Mouse (Mus musculus) limb, embryonic 14.5 days (tissue): ENCODE measurements around the gene Cartpt. TPM values are rescaled to one million over a fixed set of nuclear protein-coding genes. Genes with fewer than 3 reads are reported as not detected.
"Not testable (repeated sequence)": the region's sequence is repeated elsewhere in the genome, so short reads cannot be mapped to it uniquely, and the experiment has no call there.

Source experiments
- ATAC-seq: fragments of 200-750 bp; cut with Nextera tagmentation; 2 replicates; pipeline ENCODE4 v1.8.0; 2017; ENCODE audit warnings: low read depth, moderate number of reproducible peaks, moderate TSS enrichment; ENCODE audit not compliant: low FRiP score
- DNase-seq: peaks from one replicate; pipeline ENCODE4 v3.0.0-alpha.2; 2015; ENCODE audit warnings: low spot score
- H3K27ac ChIP-seq: fragments of 300-500 bp; sonication (generic); replicated peaks from 2 replicates; pipeline ENCODE4 v1.5.1; 2014; ENCODE audit warnings: low read depth, mild to moderate bottlenecking, low read length, moderate library complexity, mixed read lengths
- H3K27me3 ChIP-seq: fragments of 300-500 bp; sonication (generic); 2 replicates; pipeline ENCODE4 v1.6.1; 2014; ENCODE audit warnings: low read length, mixed read lengths; ENCODE audit not compliant: control insufficient read depth, insufficient read depth
- H3K36me3 ChIP-seq: fragments of 300-500 bp; sonication (generic); 2 replicates; pipeline ENCODE4 v1.6.1; 2014; ENCODE audit warnings: mild to moderate bottlenecking, low read length, moderate library complexity, mixed read lengths; ENCODE audit not compliant: control insufficient read depth, insufficient read depth
- H3K4me1 ChIP-seq: fragments of 300-500 bp; sonication (generic); 2 replicates; pipeline ENCODE4 v1.6.1; 2014; ENCODE audit warnings: antibody characterized with exemption, low read length, mixed read lengths; ENCODE audit not compliant: control insufficient read depth, insufficient read depth
- H3K4me2 ChIP-seq: fragments of 300-500 bp; sonication (generic); replicated peaks from 2 replicates; pipeline ENCODE4 v1.6.1; 2014; ENCODE audit warnings: low read depth, mild to moderate bottlenecking, low read length, moderate library complexity; ENCODE audit not compliant: severe bottlenecking
- H3K4me3 ChIP-seq: fragments of 300-500 bp; sonication (generic); replicated peaks from 2 replicates; pipeline ENCODE4 v1.5.1; 2014; ENCODE audit warnings: low read length
- H3K9ac ChIP-seq: fragments of 300-500 bp; sonication (generic); 2 replicates; pipeline ENCODE4 v1.6.1; 2014; ENCODE audit warnings: mild to moderate bottlenecking, low read depth, low read length, moderate library complexity; ENCODE audit not compliant: severe bottlenecking
- H3K9me3 ChIP-seq: fragments of 300-500 bp; sonication (generic); 2 replicates; pipeline ENCODE4 v1.6.1; 2016; ENCODE audit warnings: low read length; ENCODE audit not compliant: control insufficient read depth
- POLR2A ChIP-seq: fragments of 200-500 bp; IDR thresholded peaks from 2 replicates; pipeline ENCODE4 v1.8.0; 2012; ENCODE audit warnings: inconsistent platforms, mild to moderate bottlenecking, moderate library complexity, borderline replicate concordance; ENCODE audit not compliant: insufficient read depth, insufficient read length; ENCODE audit errors: extremely low read depth
- WGBS: fragments of 180-500 bp; shearing (Covaris S2); extraction: QIAGEN DNeasy Blood & Tissue Kit; methylation state at CpG from one replicate; pipeline ENCODE4 v1.1.7; 2014; 5-methylcytosine and 5-hydroxymethylcytosine counted together
- polyA plus RNA-seq, 2 experiments: library from polyadenylated mRNA; depleted of rRNA in 1 of 2; stranded (reverse) in 1 of 2; unstranded in 1 of 2; fragments of >200 nt; fragmentation: Nextera tagmentation in 1 of 2; extraction: Ambion mirVana in 1 of 2; gene quantifications; 2 replicates each; pipeline versions ENCODE4 v1.2.1 to v1.2.3; 2012 to 2014

The Cartpt gene
- polyA plus RNA-seq, 2 experiments = 0.15 to 0.22 TPM

DNA sequence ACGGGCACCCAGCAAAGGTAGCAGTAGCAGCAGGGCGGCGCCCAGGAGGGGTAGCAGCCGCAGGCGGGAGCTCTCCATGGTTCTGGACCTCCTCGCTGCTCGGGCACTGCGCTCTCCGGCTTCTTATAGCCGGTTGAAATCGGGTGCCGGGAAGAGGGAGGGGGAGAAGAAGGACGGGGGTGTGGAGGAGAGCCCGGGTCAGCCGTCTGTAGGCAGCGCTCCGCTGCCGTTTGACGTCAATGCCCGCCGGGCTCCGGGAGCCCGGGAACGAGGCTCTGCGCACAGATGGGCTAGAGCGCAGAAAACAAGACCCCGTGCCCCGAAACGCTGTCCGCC is 366 bp downstream of the Cartpt start:
- Histone ChIP-seq H3K36me3 (no peaks in the 10 kb centered on the region), H3K9ac (no peak overlapping the region), H3K4me3 (peak overlapping the region; percentile 17; the same call in 1 of the 2 replicates), H3K27ac (no peak overlapping the region), H3K9me3 (no peaks in the 10 kb centered on the region), H3K4me2 (peak overlapping the region; percentile 17; the same call in 1 of the 2 replicates), H3K4me1 (0 out of 2 replicates have a peak, but pooled peaks cover 3% of the 10 kb centered on the region), H3K27me3 (peaks cover 23% of the 10 kb centered on the region)
- no peak for TF ChIP-seq POLR2A
- 2% methylated on average over 29 of the region's 30 CpGs for WGBS
- peak; percentile 55; the same call in 1 of the 2 replicates for ATAC-seq
- peak; percentile 86 for DNase-seq

DNA sequence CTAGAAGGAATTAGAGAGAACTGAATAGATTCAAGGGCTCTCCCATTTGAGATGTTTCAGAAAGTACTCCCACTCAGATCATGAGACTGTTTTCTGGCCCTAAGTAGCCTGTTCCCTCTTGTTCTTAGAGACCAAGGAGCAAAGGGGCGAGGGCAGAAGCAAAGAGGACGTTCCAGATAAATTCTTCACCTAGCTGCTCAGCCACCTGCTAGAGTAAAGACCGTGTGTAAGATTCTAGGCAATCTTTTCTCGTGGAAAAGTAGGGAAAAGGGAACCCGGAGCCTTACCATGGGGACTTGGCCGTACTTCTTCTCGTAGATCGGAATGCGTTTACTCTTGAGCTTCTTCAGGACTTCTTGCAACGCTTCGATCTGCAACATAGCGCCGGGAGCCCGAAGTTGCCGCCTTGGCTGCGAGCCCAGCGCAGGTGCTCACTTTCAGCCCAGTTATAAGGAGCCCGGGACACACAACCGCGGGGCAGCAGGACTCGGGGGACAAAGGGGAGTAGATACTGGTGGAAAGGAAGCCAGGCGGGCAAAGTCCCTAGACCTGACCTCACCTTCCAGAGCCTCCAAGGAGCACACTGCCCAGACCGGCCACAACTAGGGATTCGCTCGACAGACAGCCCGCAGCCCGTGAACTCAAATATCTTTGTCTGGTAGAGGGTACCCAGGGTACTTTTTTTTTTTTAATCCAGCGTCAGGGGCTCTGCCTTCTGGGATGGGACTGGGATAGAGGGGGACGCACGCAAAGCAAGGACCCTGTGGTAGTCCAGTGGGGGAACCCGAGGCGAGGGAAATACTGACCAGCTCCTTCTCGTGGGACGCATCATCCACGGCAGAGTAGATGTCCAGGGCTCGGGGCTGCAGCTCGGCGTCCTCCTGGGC is 978 bp downstream of the Cartpt start:
- WGBS = 9% methylated on average over 38 of the region's 38 CpGs
- no peaks in the 10 kb centered on the region for H3K9me3 ChIP-seq
- H3K4me3 ChIP-seq = peak overlapping the region; percentile 17; the same call in 1 of the 2 replicates
- ATAC-seq (no peak), DNase-seq (no peak)
- H3K4me2 ChIP-seq = 0 out of 2 replicates have a peak overlapping the region, but pooled peaks have one; percentile 17
- H3K27ac ChIP-seq = no peak overlapping the region
- H3K9ac ChIP-seq = no peak overlapping the region
- TF ChIP-seq POLR2A = no peak
- H3K4me1 ChIP-seq = 0 out of 2 replicates have a peak, but pooled peaks cover 3% of the 10 kb centered on the region
- no peaks in the 10 kb centered on the region for H3K36me3 ChIP-seq
- H3K27me3 ChIP-seq = peaks cover 23% of the 10 kb centered on the region

DNA sequence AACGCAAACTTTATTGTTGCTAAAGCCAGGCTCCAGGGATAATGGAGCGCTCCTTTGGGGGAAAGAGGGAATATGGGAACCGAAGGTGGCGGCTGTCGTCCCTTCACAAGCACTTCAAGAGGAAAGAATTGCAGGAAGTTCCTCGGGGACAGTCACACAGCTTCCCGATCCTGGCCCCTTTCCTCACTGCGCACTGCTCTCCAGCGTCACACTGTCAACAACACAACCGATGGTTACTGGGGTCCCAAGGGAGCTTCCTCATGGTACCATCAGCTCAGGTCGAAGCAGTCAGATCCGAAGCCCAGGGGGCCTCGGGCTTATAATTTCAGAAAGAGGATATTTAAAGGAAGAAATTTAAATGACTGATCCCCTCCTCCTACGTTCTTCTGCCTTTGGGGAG is 2.1 kb downstream of the Cartpt start:
- TF ChIP-seq POLR2A = no peak
- no peak overlapping the region for H3K4me2 ChIP-seq
- ATAC-seq (no peak), DNase-seq (no peak)
- 36% methylated on average over 14 of the region's 14 CpGs for WGBS
- no peak overlapping the region for H3K9ac ChIP-seq
- no peaks in the 10 kb centered on the region for H3K9me3 ChIP-seq
- no peaks in the 10 kb centered on the region for H3K36me3 ChIP-seq
- peaks cover 23% of the 10 kb centered on the region for H3K27me3 ChIP-seq
- H3K27ac ChIP-seq = no peak overlapping the region
- no peak overlapping the region for H3K4me3 ChIP-seq
- 0 out of 2 replicates have a peak, but pooled peaks cover 3% of the 10 kb centered on the region for H3K4me1 ChIP-seq

DNA sequence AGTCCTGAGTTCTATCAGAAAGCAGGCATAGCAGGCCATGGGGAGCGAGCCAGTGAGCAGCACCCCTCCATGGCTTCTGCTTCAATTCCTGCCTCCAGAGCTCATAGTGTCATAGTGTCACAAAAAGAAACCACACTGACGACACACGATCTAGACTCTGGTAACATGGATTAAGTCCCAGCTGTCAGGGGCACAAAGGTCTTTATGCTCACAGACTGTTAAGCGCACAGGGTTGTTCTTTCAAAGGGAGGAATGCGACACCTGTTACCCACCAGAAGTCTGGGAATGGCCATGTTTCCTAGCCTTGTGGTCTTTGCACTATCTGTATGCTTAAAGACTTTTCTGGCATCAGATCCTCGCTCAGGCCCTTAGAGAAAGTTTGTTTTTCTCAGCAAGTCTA is 15.3 kb downstream of the Cartpt start:
- ATAC-seq (peak; percentile 80), DNase-seq (peak; percentile 51)
- no peak overlapping the region for H3K4me3 ChIP-seq
- no peaks in the 10 kb centered on the region for H3K9me3 ChIP-seq
- H3K4me2 ChIP-seq = no peak overlapping the region
- no peaks in the 10 kb centered on the region for H3K36me3 ChIP-seq
- no peaks in the 10 kb centered on the region for H3K27me3 ChIP-seq
- H3K9ac ChIP-seq = no peak overlapping the region
- 73% methylated on average over 6 of the region's 6 CpGs for WGBS
- H3K4me1 ChIP-seq = no peaks in the 10 kb centered on the region
- H3K27ac ChIP-seq = no peak overlapping the region
- TF ChIP-seq POLR2A = no peak

DNA sequence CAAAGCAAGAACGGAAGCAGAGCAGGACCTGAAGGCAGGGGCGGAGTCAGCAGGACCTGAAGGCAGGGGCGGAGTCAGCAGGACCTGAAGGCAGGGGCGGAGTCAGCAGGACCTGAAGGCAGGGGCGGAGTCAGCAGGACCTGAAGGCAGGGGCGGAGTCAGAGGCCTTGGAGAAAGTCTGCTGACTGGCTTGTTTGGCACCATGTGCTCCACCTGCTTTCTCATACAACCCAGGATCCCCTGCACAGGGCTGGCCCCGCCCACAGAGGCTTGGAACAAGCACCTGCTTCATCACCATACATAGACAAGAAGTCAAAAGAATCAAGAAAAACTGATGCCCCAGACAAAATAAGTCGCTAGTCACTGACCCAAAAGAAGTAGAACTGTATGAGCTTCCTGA is 19.1 kb downstream of the Cartpt start:
- not testable (repeated sequence) for H3K9me3 ChIP-seq, H3K27ac ChIP-seq, H3K4me3 ChIP-seq, ATAC-seq, H3K4me1 ChIP-seq, H3K9ac ChIP-seq, DNase-seq, H3K36me3 ChIP-seq, H3K27me3 ChIP-seq, H3K4me2 ChIP-seq
- 71% methylated on average over 8 of the region's 8 CpGs for WGBS
